Mouse (Mus musculus) megakaryocyte, embryonic 14.5 days (primary cell): ENCODE results near the gene Rsrp1.

Source experiments
- FLI1 ChIP-seq: IDR thresholded peaks from 2 replicates; pipeline ENCODE4 v1.6.1; 2012; ENCODE audit warnings: low read length, inconsistent platforms, mixed read lengths
- GATA1 ChIP-seq: IDR thresholded peaks from 3 replicates; pipeline ENCODE4 v1.6.1; 2012; ENCODE audit warnings: mixed read lengths, low read length, inconsistent platforms, borderline replicate concordance

DNA sequence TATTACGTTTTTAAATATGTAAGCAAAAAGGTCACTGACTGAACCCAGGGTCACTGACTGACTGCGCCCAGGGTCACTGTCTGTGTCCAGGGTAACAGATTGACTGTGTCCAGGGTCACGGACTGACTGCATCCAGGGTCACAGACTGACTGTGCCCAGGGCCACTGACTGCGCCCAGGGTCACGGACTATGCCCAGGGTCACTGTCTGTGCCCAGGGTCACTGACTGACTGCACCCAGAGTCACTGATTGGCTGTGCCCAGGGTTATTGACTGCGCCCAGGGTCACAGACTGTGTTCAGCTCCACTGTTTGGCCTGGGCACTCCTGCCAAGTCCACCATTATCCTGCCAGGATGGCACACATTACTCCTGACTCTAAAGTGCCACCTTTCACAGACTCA, 26.1 kb upstream of the Rsrp1 start:
- TF ChIP-seq FLI1 (no peak), GATA1 (no peak)
